Mouse (Mus musculus): ENCODE measurements around the gene Mdk.

The Mdk gene

DNA sequence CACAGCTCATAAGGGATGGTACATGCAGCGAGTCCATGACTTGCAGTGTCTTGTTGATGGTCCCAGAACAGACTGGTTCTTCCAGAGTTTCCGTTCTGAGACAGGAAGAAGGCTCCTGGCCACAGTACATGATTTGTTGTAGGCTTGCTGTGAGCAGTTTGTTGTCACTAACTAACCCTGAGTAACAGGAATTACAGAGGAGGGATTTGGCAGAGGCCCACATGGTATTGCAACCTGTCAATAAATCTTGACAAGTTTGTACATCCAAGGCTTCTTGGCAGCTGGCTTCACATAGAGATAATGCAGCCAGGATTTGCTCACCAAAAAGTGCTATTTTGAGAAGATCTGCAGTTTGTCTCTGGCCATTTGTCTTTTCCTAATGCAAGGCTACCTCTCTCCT lies 26.0 kb downstream of the Mdk start:
- DNase-seq = no peak

DNA sequence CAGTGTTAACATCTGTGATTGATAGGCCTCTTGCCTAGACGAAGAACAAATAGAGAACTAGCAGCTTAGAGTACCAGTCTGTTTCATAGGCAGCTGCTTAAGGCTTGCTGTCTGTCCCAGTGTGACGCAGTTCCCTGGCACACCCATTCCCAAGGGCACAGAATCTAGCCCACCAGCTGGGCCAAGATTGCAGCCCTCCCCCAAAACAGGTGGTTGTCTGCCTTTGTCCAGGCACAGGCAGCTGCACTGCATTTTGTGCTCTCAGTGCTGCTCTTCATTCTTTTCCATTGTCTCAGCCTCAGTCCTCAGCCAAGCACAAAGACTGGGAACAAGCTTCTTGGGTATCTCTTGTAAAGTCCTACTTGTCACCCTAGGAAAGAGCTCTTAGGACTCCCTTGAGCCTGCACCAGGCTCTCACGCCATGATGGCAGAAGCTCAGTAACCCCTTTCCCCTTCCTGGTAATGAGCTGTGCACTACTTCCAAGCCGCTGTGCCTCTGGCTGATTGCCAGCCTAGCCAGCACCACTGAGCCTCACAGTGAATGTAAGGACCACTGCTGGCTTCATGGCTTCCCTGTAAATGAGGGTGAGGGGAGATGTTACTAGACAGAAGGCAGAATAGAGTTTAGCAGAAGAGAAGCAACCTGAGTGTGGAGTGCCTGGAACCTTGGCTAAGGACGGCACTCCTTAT lies 27.3 kb downstream of the Mdk start:
- DNase-seq = no peak

DNA sequence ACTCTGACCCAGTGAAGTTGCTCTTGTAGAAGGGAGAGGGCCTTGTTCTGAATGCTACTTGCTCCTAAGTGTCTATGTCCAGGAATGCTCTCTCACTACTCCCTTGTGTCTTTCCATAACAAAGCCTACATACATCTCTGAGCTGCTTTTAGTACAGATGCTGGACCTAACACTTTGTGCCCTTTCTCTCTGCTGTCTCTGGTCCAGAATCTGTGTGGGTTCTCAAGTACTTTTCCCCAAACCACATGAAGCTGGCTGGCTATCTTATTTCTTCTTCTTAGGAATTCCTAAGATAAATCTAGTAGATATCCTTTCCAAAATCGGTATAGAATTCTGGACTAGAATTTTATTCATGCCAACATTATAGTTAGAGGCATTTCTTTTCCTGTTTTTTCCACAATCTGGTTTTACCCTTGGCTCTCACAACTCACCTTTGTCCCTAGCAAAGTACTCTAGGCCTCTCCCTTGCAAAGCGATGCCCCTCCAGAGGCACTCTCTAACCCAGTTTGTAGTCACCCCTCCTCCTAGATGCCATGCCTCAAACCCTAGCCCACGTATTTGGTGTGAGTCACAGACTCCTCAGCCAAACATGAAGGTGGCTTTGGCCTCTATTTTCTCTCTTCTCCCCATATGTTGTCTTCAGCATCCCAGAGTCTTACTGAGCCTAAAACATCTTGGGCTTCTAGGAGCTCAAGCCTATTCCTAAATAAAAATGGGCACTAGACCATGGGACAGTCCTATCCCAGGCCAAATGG lies 28.7 kb downstream of the Mdk start:
- DNase-seq = no peak

DNA sequence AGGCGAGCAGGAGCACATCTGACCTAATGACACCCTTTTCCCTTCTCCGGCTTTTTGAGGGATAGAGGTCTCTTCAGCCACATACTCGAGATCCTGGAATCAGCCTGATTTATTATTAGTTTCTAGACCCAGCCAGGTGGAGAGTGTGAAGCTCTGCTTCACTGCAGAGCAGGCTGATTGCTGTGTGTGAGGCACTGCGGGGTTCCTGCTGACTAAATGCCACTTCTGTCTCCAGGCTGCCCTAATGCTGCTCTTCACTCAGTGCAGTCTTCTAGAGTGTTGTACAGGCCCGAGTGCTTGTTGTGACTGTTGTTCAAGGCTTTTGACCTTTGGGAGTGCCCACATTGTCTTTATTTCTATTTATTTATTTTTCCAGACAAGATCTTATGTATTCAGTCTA lies 29.8 kb downstream of the Mdk start:
- no peak for DNase-seq

DNA sequence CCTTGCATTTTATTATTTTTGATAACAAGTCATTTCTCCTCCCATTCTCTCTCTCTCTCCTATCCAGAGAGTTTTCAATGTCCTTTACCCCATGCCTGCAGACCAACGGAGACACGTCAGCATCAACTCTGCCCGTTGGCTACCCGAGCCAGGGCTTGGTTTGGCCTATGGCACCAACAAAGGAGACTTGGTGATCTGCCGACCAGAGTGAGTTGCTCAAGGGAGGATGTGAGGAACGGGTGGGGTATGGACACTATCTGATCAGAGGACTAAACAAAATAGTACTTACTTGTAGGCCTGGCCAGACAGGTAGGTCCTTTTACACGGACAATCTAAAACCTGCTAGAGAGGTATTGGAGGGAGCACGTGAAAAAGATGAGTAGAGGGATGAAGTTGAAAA lies 31.7 kb downstream of the Mdk start:
- DNase-seq = no peak

DNA sequence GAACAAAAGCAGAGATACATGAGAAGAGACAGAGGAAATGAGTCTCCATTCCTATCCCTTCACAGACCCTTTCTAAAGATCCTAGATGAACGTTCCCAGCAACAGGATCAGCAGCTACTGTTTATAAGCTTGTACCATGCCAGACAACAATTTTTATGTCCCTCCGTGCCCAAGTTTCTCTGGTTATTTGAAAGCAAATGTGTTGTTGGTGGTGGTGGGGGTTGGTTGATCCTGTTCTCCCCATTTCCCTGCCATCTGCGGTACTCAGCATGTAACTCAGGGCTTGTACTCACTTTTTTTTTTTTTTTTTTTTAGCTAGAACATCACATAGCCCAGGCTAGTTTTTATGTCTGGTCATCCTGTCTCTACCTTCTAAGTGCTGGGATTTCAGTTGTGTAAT lies 33.0 kb downstream of the Mdk start:
- no peak for DNase-seq

DNA sequence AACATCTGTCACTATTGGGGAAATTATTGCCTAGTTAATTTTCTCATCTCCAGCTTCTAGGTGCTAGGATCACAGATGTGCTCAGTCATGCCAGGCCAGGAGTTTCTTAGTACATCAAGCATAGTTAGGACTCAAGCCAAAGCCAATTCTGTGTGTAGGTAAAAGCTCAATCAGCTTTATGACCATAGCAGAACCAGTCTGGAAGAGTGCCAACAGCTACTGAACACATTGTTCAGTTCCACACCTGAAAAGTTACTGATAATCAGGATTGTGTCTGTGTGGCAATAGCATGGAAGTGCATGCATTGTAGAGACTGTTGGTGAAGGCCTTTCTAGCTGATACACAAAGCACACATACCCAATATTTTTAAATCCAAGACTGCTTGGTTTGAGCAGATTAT lies 34.1 kb downstream of the Mdk start:
- peak in 1 of 2 experiments; percentile 14 for DNase-seq

DNA sequence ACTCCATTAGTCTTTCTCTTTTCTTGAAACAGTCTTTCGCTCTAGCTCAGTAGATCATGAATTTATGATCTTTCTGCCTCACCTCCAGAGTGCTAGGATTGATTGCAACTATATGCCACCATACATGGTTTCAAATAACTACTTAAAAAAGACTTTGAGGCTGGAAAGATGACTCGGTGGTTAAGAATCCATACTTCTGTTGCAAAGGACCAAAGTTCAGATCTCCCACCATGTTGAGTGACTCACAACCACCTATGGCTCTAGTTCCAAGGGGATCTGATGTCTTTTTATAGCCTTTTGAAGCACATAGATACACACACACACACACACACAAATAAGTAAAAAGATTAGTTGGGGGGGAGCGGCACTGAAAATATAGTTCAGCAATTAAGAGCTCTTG lies 36.7 kb downstream of the Mdk start:
- no peak for DNase-seq

DNA sequence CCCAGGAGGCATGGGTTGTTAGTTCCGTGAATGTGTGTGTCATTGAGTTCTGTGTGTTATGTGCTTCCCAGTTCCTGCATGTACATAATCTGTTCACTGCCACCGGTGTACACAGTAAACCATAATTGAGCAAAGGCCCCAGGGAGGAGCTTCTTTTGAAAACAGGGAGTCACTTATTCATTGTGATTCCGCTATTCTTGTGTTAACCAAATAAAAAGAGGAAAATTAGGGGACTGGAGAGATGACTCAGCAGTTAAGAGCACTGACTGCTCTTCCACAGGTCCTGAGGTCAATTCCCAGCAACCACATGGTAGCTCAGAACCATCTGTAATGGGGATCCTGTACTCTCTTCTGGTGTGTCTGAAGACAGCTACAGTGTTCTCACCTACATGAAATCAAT lies 37.4 kb downstream of the Mdk start:
- no peak for DNase-seq

DNA sequence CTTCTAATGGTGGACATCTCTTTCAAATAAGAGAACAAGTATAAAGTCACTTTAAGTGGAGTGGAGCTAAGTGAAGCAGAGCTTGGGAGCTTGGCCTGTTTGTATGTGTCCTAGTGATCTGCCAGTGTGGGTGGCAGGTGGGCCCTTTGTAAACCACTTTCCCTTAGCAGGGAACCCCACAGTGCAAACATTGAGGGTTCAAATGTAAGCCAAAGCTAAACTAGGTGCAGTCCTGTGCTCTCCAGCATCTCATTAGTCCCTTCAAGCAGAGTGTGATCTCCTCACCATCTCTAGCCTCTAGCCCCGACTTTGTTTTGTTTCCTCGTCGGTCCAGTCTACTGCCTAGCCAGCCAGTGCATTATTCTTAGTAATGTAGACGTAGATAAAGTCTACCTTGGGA lies 47.5 kb downstream of the Mdk start:
- DNase-seq = no peak

DNA sequence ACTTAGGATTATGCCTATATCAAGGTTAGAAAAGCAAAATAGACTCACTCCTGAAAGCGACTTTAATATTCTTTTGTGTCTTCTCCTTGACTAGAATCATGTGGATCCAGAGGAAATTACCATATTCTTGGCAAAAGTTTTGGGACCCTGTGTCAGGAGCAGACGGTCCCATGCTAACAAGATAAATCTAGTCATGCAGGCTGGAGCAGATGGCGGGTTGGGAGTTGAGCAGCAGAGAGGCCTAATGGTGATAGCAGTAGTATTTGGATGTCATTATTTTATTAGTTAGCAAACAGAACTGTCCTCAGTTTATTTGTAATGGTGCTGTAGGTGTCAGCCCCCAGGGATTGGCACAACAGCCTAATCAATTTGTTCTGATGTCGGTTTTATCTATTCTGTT lies 48.1 kb downstream of the Mdk start:
- DNase-seq = no peak

Data from kidney, postnatal 36 days (tissue).